Mouse (Mus musculus) embryonic facial prominence, embryonic 12.5 days (tissue): ENCODE measurements around the gene Dhrs3. TPM values are rescaled to one million over a fixed set of nuclear protein-coding genes. Genes with fewer than 3 reads are reported as not detected.

Source experiments
- ATAC-seq: fragments of 200-750 bp; cut with Nextera tagmentation; 2 replicates; pipeline ENCODE4 v1.8.0; 2017; ENCODE audit not compliant: insufficient number of reproducible peaks, insufficient read depth, low FRiP score, low TSS enrichment
- H3K27ac ChIP-seq: fragments of 300-500 bp; sonication (generic); 2 replicates; pipeline ENCODE4 v1.5.1; 2016; ENCODE audit warnings: mild to moderate bottlenecking
- H3K27me3 ChIP-seq: fragments of 300-500 bp; sonication (generic); 2 replicates; pipeline ENCODE4 v1.6.1; 2016; ENCODE audit warnings: mild to moderate bottlenecking, moderate library complexity
- H3K36me3 ChIP-seq: fragments of 300-500 bp; sonication (generic); 2 replicates; pipeline ENCODE4 v1.6.1; 2016; ENCODE audit warnings: mild to moderate bottlenecking
- H3K4me1 ChIP-seq: fragments of 300-500 bp; sonication (generic); 2 replicates; pipeline ENCODE4 v1.6.1; 2016
- H3K4me2 ChIP-seq: fragments of 300-500 bp; sonication (generic); replicated peaks from 2 replicates; pipeline ENCODE4 v1.6.1; 2016; ENCODE audit warnings: mild to moderate bottlenecking, moderate library complexity
- H3K4me3 ChIP-seq: fragments of 300-500 bp; sonication (generic); 2 replicates; pipeline ENCODE4 v1.5.1; 2016; ENCODE audit warnings: mild to moderate bottlenecking
- H3K9ac ChIP-seq: fragments of 300-500 bp; sonication (generic); 2 replicates; pipeline ENCODE4 v1.6.1; 2016; ENCODE audit warnings: mild to moderate bottlenecking, moderate library complexity
- H3K9me3 ChIP-seq: fragments of 300-500 bp; sonication (generic); 2 replicates; pipeline ENCODE4 v1.6.1; 2016; ENCODE audit warnings: mild to moderate bottlenecking, moderate library complexity
- WGBS: fragments of 180-500 bp; shearing (Covaris S2); methylation state at CpG from one replicate; pipeline ENCODE4 v1.1.7; 2016; 5-methylcytosine and 5-hydroxymethylcytosine counted together
- polyA plus RNA-seq: library from polyadenylated mRNA; unstranded; fragments of >200 nt; fragmentation: Nextera tagmentation; extraction: Ambion mirVana; gene quantifications from 2 replicates; pipeline ENCODE4 v1.2.1, GENCODE M21; 2016

Gene Dhrs3
- polyA plus RNA-seq, 1 experiment from 2014 or later: 56.7 TPM

DNA sequence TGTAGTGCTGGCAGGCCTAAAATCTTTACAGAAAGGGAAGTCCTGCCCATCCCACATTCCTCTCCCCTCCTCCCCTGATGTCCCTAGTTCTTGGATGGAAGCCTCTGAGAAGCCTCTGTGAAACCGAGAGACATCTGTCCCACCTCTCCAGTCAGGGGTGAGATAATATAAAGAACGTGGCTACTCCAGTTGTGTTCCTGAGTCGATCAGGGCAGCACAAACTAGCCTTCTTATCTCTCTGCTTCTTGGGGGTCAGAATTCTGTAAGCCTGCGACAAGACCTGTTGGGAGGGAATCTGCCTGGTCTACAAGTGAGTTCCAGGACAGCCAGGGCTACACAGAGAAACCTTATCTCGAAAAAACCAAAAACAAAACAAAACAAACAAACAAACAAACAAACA is 50.6 kb downstream of the Dhrs3 start:
- H3K9ac ChIP-seq: no peak overlapping the region
- 80% methylated on average over 5 of the region's 5 CpGs for WGBS
- no peaks in the 10 kb centered on the region for H3K27me3 ChIP-seq
- no peak overlapping the region for H3K27ac ChIP-seq
- ATAC-seq: no peak
- no peaks in the 10 kb centered on the region for H3K4me1 ChIP-seq
- H3K4me2 ChIP-seq: no peak overlapping the region
- H3K36me3 ChIP-seq: no peaks in the 10 kb centered on the region
- no peak overlapping the region for H3K4me3 ChIP-seq
- no peaks in the 10 kb centered on the region for H3K9me3 ChIP-seq

- peaks cover 10% of the 10 kb centered on the region for H3K4me1 ChIP-seq
- no peak overlapping the region for H3K4me2 ChIP-seq
- ATAC-seq: no peak
- no peaks in the 10 kb centered on the region for H3K9me3 ChIP-seq
- no peak overlapping the region for H3K4me3 ChIP-seq
- no peaks in the 10 kb centered on the region for H3K27me3 ChIP-seq
- no peak overlapping the region for H3K27ac ChIP-seq
- 65% methylated on average over 6 of the region's 6 CpGs for WGBS
- H3K9ac ChIP-seq: no peak overlapping the region
- H3K36me3 ChIP-seq: no peaks in the 10 kb centered on the region
These were observed 55.2 kb downstream of the Dhrs3 start for GRCm38 (mm10) chr4:144947738-144948390.

DNA sequence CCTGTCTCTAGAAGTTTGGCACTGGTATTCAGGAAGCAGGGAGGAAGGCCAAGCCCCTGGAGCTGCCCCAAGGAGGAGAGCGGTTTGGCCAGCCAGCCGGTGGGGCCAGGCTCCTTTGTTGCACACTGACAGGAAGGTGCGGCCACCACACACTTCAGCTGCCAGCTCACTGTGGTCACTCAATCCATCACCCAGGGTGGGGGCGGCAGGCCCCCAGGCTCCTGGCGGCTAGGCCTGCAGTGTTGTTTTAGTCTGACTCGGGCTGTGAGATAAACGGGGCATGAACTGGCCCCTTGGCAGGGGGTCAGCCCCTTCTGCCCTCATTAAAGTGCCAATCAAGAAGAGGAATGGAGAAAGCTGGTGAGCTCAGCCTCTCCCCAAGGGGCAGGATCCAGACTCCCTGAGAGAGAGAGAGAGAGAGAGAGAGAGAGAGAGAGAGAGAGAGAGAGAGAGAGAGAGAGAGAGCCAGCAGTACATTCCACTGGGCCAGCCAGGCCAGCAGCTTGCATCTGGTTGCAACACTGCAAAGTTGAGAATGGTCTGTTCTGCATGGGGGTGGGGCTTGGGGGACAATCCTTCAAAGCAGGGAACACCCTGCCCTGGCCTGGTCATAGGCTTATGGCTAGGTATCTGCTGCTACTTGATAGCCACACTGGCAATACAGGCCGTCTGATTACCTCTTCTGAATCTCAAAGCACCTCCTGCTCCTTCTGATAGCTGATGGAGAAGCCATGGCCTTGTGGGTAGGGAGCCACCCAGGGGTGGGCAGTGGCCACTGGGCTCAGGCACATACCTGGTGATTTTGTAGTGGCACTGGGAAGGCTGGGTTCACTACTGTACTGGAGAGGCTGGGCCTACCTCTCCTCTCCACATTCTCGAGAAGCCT is 57.1 kb downstream of the Dhrs3 start:
- WGBS: 22% methylated on average over 9 of the region's 9 CpGs
- no peak overlapping the region for H3K4me2 ChIP-seq

GRCm38 (mm10) chr4:144950327-144950711 is 57.7 kb downstream of the Dhrs3 start:
- no peak for ATAC-seq
- WGBS: 58% methylated on average over 3 of the region's 3 CpGs

More for the DNA sequence above, 57.1 kb downstream of the Dhrs3 start:
- Histone ChIP-seq H3K27ac (peak overlapping the region; percentile 30), H3K9ac (peak overlapping the region; percentile 15; the same call in 1 of the 2 replicates), H3K4me1 (peaks cover 10% of the 10 kb centered on the region), H3K36me3 (no peaks in the 10 kb centered on the region), H3K27me3 (no peaks in the 10 kb centered on the region), H3K9me3 (no peaks in the 10 kb centered on the region), H3K4me3 (no peak overlapping the region)
- peak; percentile 39; the same call in 1 of the 2 replicates for ATAC-seq

DNA sequence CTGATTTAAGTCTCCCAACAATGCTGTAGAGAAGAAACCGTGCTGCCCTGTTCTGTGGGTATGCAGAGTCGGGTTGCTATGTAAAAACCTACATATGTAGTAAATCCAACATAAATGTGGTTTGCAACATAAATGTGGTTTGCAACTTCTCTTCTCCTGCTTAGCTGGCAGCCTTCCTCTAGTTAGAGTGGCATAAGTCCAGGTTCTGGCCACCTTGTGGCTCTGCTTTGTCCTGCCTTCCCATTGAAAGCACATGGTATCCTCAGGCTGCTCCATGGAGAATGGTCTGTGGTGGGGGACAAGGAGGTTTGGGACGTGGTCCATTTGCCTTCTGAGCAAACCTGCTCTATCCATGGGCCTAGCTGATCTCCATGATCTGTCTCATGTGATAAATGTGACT is 58.3 kb downstream of the Dhrs3 start:
- WGBS: 85% methylated on average over 3 of the region's 3 CpGs
- no peak for ATAC-seq
- Histone ChIP-seq H3K27ac (no peak overlapping the region), H3K4me3 (no peak overlapping the region), H3K4me2 (no peak overlapping the region), H3K9me3 (no peaks in the 10 kb centered on the region), H3K36me3 (no peaks in the 10 kb centered on the region), H3K9ac (no peak overlapping the region), H3K4me1 (peaks cover 10% of the 10 kb centered on the region), H3K27me3 (no peaks in the 10 kb centered on the region)

More at GRCm38 (mm10) chr4:144950327-144950711, 57.7 kb downstream of the Dhrs3 start:
- H3K9me3 ChIP-seq: no peaks in the 10 kb centered on the region
- H3K36me3 ChIP-seq: no peaks in the 10 kb centered on the region
- H3K9ac ChIP-seq: no peak overlapping the region
- H3K4me2 ChIP-seq: no peak overlapping the region
- H3K4me3 ChIP-seq: no peak overlapping the region
- H3K27me3 ChIP-seq: no peaks in the 10 kb centered on the region
- H3K27ac ChIP-seq: no peak overlapping the region; the same call in 1 of the 2 replicates
- H3K4me1 ChIP-seq: peaks cover 10% of the 10 kb centered on the region

- H3K27ac ChIP-seq: no peak overlapping the region
- 87% methylated on average over 7 of the region's 7 CpGs for WGBS
- no peak overlapping the region for H3K4me2 ChIP-seq
- H3K4me1 ChIP-seq: peaks cover 10% of the 10 kb centered on the region
- H3K9me3 ChIP-seq: no peaks in the 10 kb centered on the region
- no peak overlapping the region for H3K9ac ChIP-seq
- no peaks in the 10 kb centered on the region for H3K27me3 ChIP-seq
- no peak for ATAC-seq
- H3K4me3 ChIP-seq: no peak overlapping the region
- no peaks in the 10 kb centered on the region for H3K36me3 ChIP-seq
These were observed 59.2 kb downstream of the Dhrs3 start for GRCm38 (mm10) chr4:144951859-144952258.

GRCm38 (mm10) chr4:144953421-144953820 is 60.8 kb downstream of the Dhrs3 start:
- no peak overlapping the region for H3K27ac ChIP-seq
- H3K9me3 ChIP-seq: no peaks in the 10 kb centered on the region
- no peaks in the 10 kb centered on the region for H3K36me3 ChIP-seq
- 80% methylated on average over 1 of the region's 1 CpGs for WGBS
- no peaks in the 10 kb centered on the region for H3K27me3 ChIP-seq
- H3K4me1 ChIP-seq: peaks cover 10% of the 10 kb centered on the region
- H3K4me3 ChIP-seq: no peak overlapping the region
- no peak overlapping the region for H3K4me2 ChIP-seq
- no peak overlapping the region for H3K9ac ChIP-seq
- ATAC-seq: no peak

DNA sequence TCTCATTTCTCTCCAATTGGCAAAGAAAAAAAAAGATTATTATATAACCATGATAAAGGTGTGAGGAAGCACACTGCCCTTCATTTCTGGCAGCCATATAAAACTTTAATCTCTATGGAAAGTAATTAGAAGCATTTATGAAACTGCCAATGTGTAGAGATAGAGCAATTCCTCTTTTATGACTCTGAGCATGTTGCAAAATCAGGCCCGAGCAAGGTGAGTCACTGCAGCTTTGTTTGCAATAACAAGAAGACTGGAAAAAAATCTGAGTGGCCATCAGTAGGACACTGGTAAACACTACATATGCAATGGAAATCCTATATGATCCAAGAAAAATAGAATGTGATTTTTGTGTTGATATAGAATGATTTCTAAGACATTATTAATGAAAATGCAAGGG is 63.2 kb downstream of the Dhrs3 start:
- no peak overlapping the region for H3K27ac ChIP-seq
- H3K4me3 ChIP-seq: no peak overlapping the region
- H3K9ac ChIP-seq: no peak overlapping the region
- 83% methylated on average over 1 of the region's 1 CpGs for WGBS
- H3K4me1 ChIP-seq: no peaks in the 10 kb centered on the region
- no peak overlapping the region for H3K4me2 ChIP-seq
- H3K9me3 ChIP-seq: no peaks in the 10 kb centered on the region
- H3K27me3 ChIP-seq: no peaks in the 10 kb centered on the region
- H3K36me3 ChIP-seq: no peaks in the 10 kb centered on the region
- ATAC-seq: no peak

DNA sequence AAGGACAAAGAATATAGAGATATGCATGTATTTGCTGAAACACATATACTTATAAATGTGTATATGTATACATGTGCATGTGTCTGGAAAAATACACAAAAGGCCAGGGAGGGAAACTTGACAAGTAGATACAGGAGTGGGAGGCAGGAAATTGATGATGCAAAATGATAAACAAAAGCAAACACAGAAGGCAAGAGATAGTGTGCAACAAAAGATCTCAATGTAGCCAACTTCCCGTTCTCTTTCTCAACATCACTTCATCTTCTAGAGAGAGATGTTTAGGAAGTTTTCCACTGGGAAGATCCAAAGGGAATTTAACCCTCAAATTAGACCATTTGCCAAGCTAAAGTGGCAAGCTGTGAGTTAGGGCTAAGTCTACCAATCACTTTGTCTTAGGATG is 63.7 kb downstream of the Dhrs3 start:
- Histone ChIP-seq H3K36me3 (no peaks in the 10 kb centered on the region), H3K27ac (no peak overlapping the region), H3K4me3 (no peak overlapping the region), H3K4me1 (no peaks in the 10 kb centered on the region), H3K4me2 (no peak overlapping the region), H3K9ac (no peak overlapping the region), H3K27me3 (no peaks in the 10 kb centered on the region), H3K9me3 (no peaks in the 10 kb centered on the region)
- 61% methylated on average over 1 of the region's 1 CpGs for WGBS
- ATAC-seq: no peak

GRCm38 (mm10) chr4:144957186-144957585 is 64.6 kb downstream of the Dhrs3 start:
- Histone ChIP-seq H3K27me3 (no peaks in the 10 kb centered on the region), H3K27ac (no peak overlapping the region), H3K36me3 (no peaks in the 10 kb centered on the region), H3K9ac (no peak overlapping the region), H3K4me2 (no peak overlapping the region), H3K4me1 (no peaks in the 10 kb centered on the region), H3K9me3 (no peaks in the 10 kb centered on the region), H3K4me3 (no peak overlapping the region)
- ATAC-seq: no peak
- 96% methylated on average over 4 of the region's 4 CpGs for WGBS

- Histone ChIP-seq H3K4me3 (no peak overlapping the region), H3K4me1 (no peaks in the 10 kb centered on the region), H3K27ac (no peak overlapping the region), H3K4me2 (no peak overlapping the region), H3K9me3 (no peaks in the 10 kb centered on the region), H3K36me3 (no peaks in the 10 kb centered on the region), H3K9ac (no peak overlapping the region), H3K27me3 (no peaks in the 10 kb centered on the region)
- WGBS: 84% methylated on average over 2 of the region's 2 CpGs
- no peak for ATAC-seq
These were observed 65.1 kb downstream of the Dhrs3 start for GRCm38 (mm10) chr4:144957721-144958120.
